Mouse (Mus musculus): ENCODE results near the gene Arntl.

Arntl gene

DNA sequence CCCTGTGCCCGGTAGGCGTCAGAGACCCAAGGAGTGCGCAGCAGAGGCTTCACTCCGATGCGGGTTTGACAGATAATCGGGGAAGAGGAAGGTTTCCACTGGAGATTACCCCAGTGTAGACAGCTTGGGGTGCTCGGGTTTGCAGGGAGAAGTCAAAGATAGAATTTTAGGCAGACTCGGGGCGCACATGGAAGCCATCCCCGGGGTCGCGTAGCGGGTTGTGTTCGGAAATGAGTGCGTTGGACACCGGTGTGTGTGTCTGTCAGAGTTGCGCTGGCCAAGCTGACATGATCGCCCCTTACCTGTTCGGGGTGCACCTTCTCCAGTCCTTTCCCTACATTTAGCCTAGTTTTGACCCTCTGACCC, 1.1 kb downstream of the Arntl start:
- no peak for DNase-seq (ENCODE audit: low spot score)

- DNase-seq (ENCODE audit: low spot score): no peak
Observed at GRCm38 (mm10) chr7:113210441-113210840, 3.2 kb downstream of the Arntl start.

DNA sequence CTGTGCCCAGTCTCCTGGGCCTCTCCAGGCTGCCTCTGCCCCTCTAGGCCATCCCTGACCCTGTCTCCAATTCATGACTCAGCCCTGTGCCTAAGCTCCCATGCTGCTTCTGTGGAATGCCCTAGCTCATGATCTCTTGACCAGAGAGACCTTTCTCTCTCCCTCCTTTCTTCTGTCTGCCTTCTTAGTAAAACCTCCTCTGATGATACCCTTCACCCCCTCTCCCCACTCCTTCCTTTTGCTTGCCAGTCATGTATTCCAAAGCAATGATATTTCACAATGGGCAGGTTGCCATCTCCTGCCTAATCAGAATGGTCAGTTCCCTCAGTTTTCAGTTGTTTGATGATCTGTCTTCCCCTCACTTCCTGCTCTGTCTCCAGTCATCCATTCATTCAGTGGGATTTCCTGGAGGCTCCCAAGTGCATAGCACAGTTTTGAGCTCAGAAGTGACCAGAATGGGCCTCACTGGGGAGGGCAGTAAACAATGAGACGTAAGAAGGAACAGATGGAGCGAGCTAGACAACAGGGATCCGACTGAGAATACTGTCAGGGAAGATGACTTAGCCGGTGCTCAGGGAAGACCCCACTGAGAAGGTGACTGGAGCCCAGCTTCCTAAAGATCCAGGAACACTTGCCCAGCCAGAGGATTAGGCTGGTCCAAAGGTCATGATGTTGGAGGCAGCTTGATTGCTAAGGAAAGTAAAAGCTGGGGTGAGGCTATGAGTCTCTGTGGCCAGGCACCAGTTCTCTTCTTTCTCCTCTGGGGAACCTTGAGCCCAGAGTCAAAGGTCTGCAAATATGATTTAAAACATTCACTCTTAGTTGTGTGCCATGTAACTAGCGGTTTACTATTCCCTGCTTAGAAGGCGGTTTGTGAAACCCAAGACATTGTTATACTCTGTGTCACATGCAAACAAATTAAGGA, 7.2 kb downstream of the Arntl start:
- DNase-seq (ENCODE audit: low spot score): no peak

- DNase-seq (ENCODE audit: low spot score): no peak
Observed at GRCm38 (mm10) chr7:113216152-113216551, 8.9 kb downstream of the Arntl start.

DNA sequence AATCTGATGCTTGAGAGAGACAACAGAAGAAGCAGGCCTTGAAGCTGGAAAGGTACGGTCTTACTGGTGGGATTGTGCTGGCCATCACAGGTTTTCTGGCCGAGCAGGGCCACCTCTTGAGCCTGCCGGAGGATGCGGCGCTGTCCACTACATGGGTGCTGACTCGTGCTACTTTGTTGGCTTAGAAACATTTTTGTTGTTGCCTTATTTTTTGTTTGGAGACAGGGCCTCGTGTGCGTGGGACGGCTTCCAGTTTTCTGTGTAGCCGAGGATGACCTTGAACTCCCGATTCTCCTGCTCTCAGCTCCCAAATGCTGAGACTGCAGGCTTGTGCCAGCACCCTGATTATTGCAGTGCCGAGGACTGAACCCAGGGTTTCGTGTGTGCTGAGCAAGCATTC, 12.2 kb downstream of the Arntl start:
- peak; percentile 43 for DNase-seq (ENCODE audit: low spot score)

DNA sequence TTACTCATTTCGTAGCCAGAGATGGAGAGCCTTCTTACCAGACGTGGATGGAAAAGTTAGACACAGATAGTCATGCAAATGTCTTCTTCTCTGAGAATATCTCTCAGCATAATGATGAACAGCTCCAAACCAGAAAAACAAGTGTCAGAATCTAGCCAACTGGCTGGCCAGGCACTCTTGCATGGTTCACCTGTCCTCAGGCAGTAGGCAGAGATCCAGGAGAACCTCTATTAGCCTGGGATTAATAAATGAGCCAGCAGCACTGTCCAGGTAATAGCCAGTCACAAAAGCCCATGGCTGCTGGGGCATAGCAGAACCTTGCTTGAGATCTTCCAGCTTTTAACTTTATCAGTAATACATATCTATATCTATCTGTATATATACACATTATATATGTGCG, 12.6 kb downstream of the Arntl start:
- DNase-seq (ENCODE audit: low spot score): no peak

DNA sequence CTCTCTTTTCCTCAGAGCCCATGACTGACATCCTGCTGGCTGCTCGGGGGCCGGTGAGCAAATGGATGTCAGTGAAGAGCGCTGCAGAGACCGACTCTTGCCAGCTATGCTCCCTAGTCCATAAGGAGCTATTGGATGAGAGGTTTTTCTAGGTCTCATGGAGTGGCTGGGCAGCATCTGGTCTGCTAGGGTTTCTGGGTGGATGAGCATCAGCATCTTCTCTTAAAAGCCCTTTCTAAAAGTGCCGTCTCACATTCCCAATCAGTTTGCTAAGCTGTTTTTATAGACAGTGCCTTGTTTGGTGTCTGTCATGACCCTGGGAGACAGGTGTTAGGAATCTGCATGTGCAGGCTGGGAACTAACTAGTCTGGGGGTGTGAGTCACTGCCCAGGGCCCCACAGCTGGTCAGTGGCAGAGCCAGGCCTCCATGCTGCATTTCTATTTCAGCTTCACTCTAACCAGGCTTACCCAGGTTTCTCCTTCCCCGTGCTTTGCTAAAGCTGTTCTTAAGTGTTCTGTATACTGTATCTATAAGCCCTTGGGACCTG, 13.5 kb downstream of the Arntl start:
- DNase-seq (ENCODE audit: low spot score): no peak

- no peak for DNase-seq (ENCODE audit: low spot score)
Observed at GRCm38 (mm10) chr7:113222821-113223220, 15.6 kb downstream of the Arntl start.

GRCm38 (mm10) chr7:113224620-113225019, 17.4 kb downstream of the Arntl start:
- DNase-seq (ENCODE audit: low spot score): no peak

DNA sequence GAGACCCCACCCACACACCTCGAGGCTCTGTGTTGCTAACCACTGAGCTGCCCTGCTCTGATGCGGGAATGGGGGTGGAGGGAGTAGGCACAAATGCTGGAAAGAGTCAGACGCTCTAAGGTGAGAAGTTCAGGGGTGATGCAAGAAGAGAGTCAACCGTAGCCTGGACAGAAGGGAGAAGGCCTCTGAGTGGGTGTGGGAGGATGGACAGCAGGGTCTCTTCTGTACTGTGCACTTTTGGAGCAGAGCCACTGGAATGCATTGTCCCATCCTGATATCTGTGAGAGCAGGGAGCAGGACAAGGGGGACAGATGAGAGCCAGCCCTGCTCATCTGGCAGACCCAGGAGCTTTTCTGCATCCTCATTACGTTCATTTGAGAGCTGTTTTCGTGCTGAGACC, 21.2 kb downstream of the Arntl start:
- no peak for DNase-seq (ENCODE audit: low spot score)

GRCm38 (mm10) chr7:113236135-113236534, 28.9 kb downstream of the Arntl start:
- no peak for DNase-seq (ENCODE audit: low spot score)

GRCm38 (mm10) chr7:113238365-113238764, 31.1 kb downstream of the Arntl start:
- DNase-seq (ENCODE audit: low spot score): no peak

DNA sequence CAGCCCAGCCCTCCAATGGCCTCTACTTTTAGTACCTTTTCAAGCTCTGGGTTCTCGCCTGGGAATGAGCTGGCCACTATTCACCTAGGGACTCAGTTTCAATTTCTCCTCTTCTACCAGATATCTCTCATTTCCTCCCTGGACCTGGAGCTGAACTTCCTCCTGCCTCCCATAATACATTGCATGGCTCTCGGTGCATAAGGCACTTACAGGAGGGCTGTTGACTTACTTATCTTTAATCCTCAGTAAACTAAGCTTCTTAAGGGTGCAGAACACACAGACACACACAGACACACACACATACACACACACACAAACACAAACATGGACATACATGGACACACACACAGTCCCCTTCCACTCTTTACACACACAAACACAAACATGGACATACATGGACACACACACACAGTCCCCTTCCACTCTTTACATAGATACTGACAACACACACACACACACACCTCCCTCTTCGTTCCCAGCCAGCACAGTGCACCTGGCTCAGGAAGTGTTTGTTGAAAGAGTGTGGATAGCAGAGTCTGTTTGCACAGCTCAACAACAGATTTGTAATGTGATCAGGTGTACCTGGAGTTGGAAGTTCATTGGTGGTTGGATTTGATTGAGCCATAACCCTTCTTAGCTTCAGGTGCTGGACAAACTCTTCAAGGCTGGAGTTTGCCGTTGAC, 32.3 kb downstream of the Arntl start:
- DNase-seq (ENCODE audit: low spot score): no peak

GRCm38 (mm10) chr7:113240438-113240837, 33.2 kb downstream of the Arntl start:
- DNase-seq (ENCODE audit: low spot score): no peak

- DNase-seq (ENCODE audit: low spot score): no peak
Observed at GRCm38 (mm10) chr7:113241901-113242661, 34.8 kb downstream of the Arntl start.

GRCm38 (mm10) chr7:113242688-113243087, 35.4 kb downstream of the Arntl start:
- DNase-seq (ENCODE audit: low spot score): peak; percentile 32

- DNase-seq (ENCODE audit: low spot score): no peak
Observed at GRCm38 (mm10) chr7:113245144-113245543, 37.9 kb downstream of the Arntl start.

- no peak for DNase-seq (ENCODE audit: low spot score)
Observed at GRCm38 (mm10) chr7:113246512-113246911, 39.2 kb downstream of the Arntl start.

- DNase-seq (ENCODE audit: low spot score): no peak
Observed at GRCm38 (mm10) chr7:113247167-113247566, 39.9 kb downstream of the Arntl start.

DNA sequence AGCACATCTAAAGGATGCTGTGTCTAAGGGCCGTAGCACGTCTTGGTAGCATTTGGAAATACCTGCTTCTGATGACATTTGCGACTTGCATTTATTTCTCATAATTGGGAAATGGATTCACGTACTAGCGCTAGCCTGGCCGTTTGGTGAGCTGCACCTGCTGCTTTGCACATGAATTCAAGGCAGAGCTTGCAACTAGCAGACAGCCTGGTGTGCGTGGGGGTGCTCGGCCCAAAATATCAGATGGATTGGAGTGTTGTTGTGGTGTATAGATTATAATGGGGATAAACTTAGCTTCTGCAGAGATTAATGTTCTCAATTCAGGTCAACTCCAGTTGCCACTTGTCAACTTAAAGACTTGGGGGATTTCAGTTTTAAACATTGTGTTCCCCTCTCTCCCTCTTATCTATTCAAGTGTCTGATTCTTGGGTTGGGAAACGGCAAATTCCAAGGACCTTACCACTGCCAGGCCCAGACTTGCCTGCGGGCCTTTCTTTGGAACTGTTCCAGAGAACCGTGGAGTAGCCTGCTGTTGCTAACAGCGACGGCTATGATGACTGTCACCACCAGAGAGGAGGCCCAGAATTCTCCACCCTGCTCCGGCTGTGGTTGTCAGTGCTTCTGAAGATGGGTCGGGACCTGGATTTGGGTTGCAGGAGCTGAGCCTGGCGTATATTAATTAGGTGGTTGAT, 42.0 kb downstream of the Arntl start:
- no peak for DNase-seq (ENCODE audit: low spot score)

- DNase-seq (ENCODE audit: low spot score): no peak
Observed at GRCm38 (mm10) chr7:113250433-113250991, 43.2 kb downstream of the Arntl start.
